Mouse (Mus musculus): ENCODE measurements around the gene Zfp319.

Zfp319 gene

GRCm38 (mm10) chr8:95310342-95310970 is 21.3 kb downstream of the Zfp319 start, which contains the start of gene Tepp:
Tepp (plus strand) TSS chr8:95310566.
- no peak for DNase-seq (ENCODE audit: low read depth, low spot score)

GRCm38 (mm10) chr8:95306431-95306830 is 25.3 kb downstream of the Zfp319 start, which contains the start of gene Cngb1:
Cngb1 (minus strand) TSS chr8:95306585.
- DNase-seq (ENCODE audit: low read depth, low spot score): no peak

GRCm38 (mm10) chr8:95305526-95305925 is 26.2 kb downstream of the Zfp319 start:
- DNase-seq (ENCODE audit: low read depth, low spot score): no peak

GRCm38 (mm10) chr8:95302410-95302809 is 29.3 kb downstream of the Zfp319 start:
- DNase-seq (ENCODE audit: low read depth, low spot score): peak; percentile 38

GRCm38 (mm10) chr8:95293891-95294290 is 37.9 kb downstream of the Zfp319 start:
- DNase-seq (ENCODE audit: low read depth, low spot score): no peak

- no peak for DNase-seq (ENCODE audit: low read depth, low spot score)
Measured at GRCm38 (mm10) chr8:95293172-95293571, 38.6 kb downstream of the Zfp319 start.

GRCm38 (mm10) chr8:95289066-95289650 is 42.6 kb downstream of the Zfp319 start:
- DNase-seq (ENCODE audit: low read depth, low spot score): no peak

- no peak for DNase-seq (ENCODE audit: low read depth, low spot score)
Measured at GRCm38 (mm10) chr8:95281493-95281892, 50.3 kb downstream of the Zfp319 start.

All from forelimb bud, embryonic 11.5 days (tissue).